Mouse (Mus musculus) thymus, postnatal 25 days (tissue): ENCODE measurements at regions not wholly inside any gene's neighbourhood (a gene's known extent, or its start where the extent isn't known, plus 50 kb on each side); places are given as distances from the start of the nearest gene placed in this dataset.

ENCODE experiments used
- DNase-seq: peaks from one replicate; pipeline ENCODE4 v3.0.0; 2022

- no peak for DNase-seq
These were observed 665.2 kb upstream of the Fam92a start for GRCm38 (mm10) chr4:12837097-12837426.

GRCm38 (mm10) chr4:12836326-12837096, 664.7 kb upstream of the Fam92a start:
- DNase-seq = no peak

- DNase-seq = no peak
These were observed 654.6 kb upstream of the Fam92a start for GRCm38 (mm10) chr4:12826419-12826818.

GRCm38 (mm10) chr4:12814251-12814650, 642.4 kb upstream of the Fam92a start:
- no peak for DNase-seq

- no peak for DNase-seq
These were observed 629.4 kb upstream of the Fam92a start for GRCm38 (mm10) chr4:12801186-12801585.

GRCm38 (mm10) chr4:12799564-12799963, 627.7 kb upstream of the Fam92a start:
- DNase-seq = no peak

GRCm38 (mm10) chr4:12792764-12793422, 621.1 kb upstream of the Fam92a start:
- no peak for DNase-seq

- no peak for DNase-seq
These were observed 620.2 kb upstream of the Fam92a start for GRCm38 (mm10) chr4:12791786-12792674.

- DNase-seq = no peak
These were observed 614.0 kb upstream of the Fam92a start for GRCm38 (mm10) chr4:12785840-12786239.

- no peak for DNase-seq
These were observed 612.7 kb upstream of the Fam92a start for GRCm38 (mm10) chr4:12784479-12784878.

GRCm38 (mm10) chr4:12784068-12784467, 612.3 kb upstream of the Fam92a start:
- DNase-seq = no peak

- DNase-seq = no peak
These were observed 610.4 kb upstream of the Fam92a start for GRCm38 (mm10) chr4:12781969-12782904.

- no peak for DNase-seq
These were observed 608.4 kb upstream of the Fam92a start for GRCm38 (mm10) chr4:12780254-12780653.

- no peak for DNase-seq
These were observed 607.4 kb upstream of the Fam92a start for GRCm38 (mm10) chr4:12779211-12779610.

GRCm38 (mm10) chr4:12778163-12778562, 606.3 kb upstream of the Fam92a start:
- DNase-seq = no peak

- DNase-seq = no peak
These were observed 604.4 kb upstream of the Fam92a start for GRCm38 (mm10) chr4:12776217-12776578.

- no peak for DNase-seq
These were observed 603.9 kb upstream of the Fam92a start for GRCm38 (mm10) chr4:12775524-12776216.

- DNase-seq = no peak
These were observed 603.3 kb upstream of the Fam92a start for GRCm38 (mm10) chr4:12775090-12775489.

- no peak for DNase-seq
These were observed 602.9 kb upstream of the Fam92a start for GRCm38 (mm10) chr4:12774671-12775070.

- DNase-seq = no peak
These were observed 601.4 kb upstream of the Fam92a start for GRCm38 (mm10) chr4:12773201-12773600.

GRCm38 (mm10) chr4:12770131-12770780, 598.4 kb upstream of the Fam92a start:
- no peak for DNase-seq
